Mouse (Mus musculus) G1E (cell line): ENCODE data around the gene Kdelr2.

Experiments
- CTCF ChIP-seq: IDR thresholded peaks from 2 replicates; pipeline ENCODE4 v1.5.1; 2012; ENCODE audit warnings: low read depth, low read length, inconsistent platforms, mixed read lengths
- GATA1 ChIP-seq: IDR thresholded peaks from 2 replicates; pipeline ENCODE4 v1.6.1; 2012; ENCODE audit warnings: borderline replicate concordance, low read length, inconsistent platforms, mixed read lengths

GRCm38 (mm10) chr5:143371146-143371510, 32.5 kb upstream of the Kdelr2 start:
- TF ChIP-seq CTCF = no peak
- no peak for TF ChIP-seq GATA1
